Mouse (Mus musculus) spleen, adult 2 months (tissue): Measurements from ENCODE around the gene Il21r. TPM values are rescaled to one million over a fixed set of nuclear protein-coding genes. Genes with fewer than 3 reads are reported as not detected.
A peak's percentile ranks its signal among the peaks of the same experiment; 100 is the strongest.

Experiments used
- DNase-seq, 2 experiments: peaks; one replicate each; pipeline versions ENCODE4 v3.0.0 to v3.0.0-alpha.2; 2012 to 2021; ENCODE audit warnings: low spot score in 2 of 2, low read depth in 1 of 2
- H3K27ac ChIP-seq: fragments of 200-500 bp; 2 replicates; pipeline ENCODE4 v1.5.1; 2012; ENCODE audit warnings: low read length, inconsistent platforms; ENCODE audit not compliant: insufficient read depth
- H3K27me3 ChIP-seq: fragments of 200-500 bp; 2 replicates; pipeline ENCODE4 v1.6.1; 2012; ENCODE audit warnings: mild to moderate bottlenecking, moderate library complexity, low read length, inconsistent platforms; ENCODE audit not compliant: control insufficient read depth, insufficient read depth
- H3K36me3 ChIP-seq: fragments of 200-500 bp; 2 replicates; pipeline ENCODE4 v1.6.1; 2012; ENCODE audit warnings: mild to moderate bottlenecking, low read length, inconsistent platforms; ENCODE audit not compliant: control insufficient read depth, insufficient read depth
- H3K4me1 ChIP-seq: fragments of 200-500 bp; 2 replicates; pipeline ENCODE4 v1.6.1; 2011; ENCODE audit warnings: inconsistent platforms; ENCODE audit not compliant: control insufficient read depth, insufficient read depth, insufficient read length
- H3K4me3 ChIP-seq: fragments of 200-500 bp; 2 replicates; pipeline ENCODE4 v1.5.1; 2011; ENCODE audit warnings: mild to moderate bottlenecking, inconsistent platforms; ENCODE audit not compliant: insufficient read depth, insufficient read length; ENCODE audit errors: extremely low read depth
- CTCF ChIP-seq: fragments of 200-500 bp; IDR thresholded peaks from 2 replicates; pipeline ENCODE4 v1.5.1; 2011; ENCODE audit warnings: mild to moderate bottlenecking, inconsistent platforms; ENCODE audit not compliant: insufficient read depth, insufficient read length, insufficient replicate concordance; ENCODE audit errors: extremely low read depth
- POLR2A ChIP-seq: fragments of 200-500 bp; IDR thresholded peaks from 2 replicates; pipeline ENCODE4 v1.6.1; 2011; ENCODE audit warnings: low read depth, low read length, inconsistent platforms
- WGBS: fragments of 180-500 bp; shearing (Covaris S2); methylation state at CpG from one replicate; pipeline ENCODE4 v1.1.7; 2018; 5-methylcytosine and 5-hydroxymethylcytosine counted together
- polyA plus RNA-seq: library from polyadenylated mRNA; depleted of rRNA; stranded (reverse); fragments of >200 nt; gene quantifications from 2 replicates; pipeline ENCODE4 v1.2.3, GENCODE M21; 2012

Gene Il21r
- polyA plus RNA-seq, 1 experiment: 138 TPM

GRCm38 (mm10) chr7:125620077-125620476, 16.8 kb downstream of the Il21r start:
- H3K27me3 ChIP-seq: no peaks in the 10 kb centered on the region

GRCm38 (mm10) chr7:125622741-125623685, 19.8 kb downstream of the Il21r start:
- peaks cover 34% of the 10 kb centered on the region; the same call in 1 of the 2 replicates for H3K4me1 ChIP-seq
- H3K4me3 ChIP-seq: no peak overlapping the region
- H3K27ac ChIP-seq: peak overlapping the region; percentile 6; the same call in 1 of the 2 replicates
- peaks cover 46% of the 10 kb centered on the region for H3K36me3 ChIP-seq
- H3K27me3 ChIP-seq: no peaks in the 10 kb centered on the region
- TF ChIP-seq POLR2A: no peak
- no peak for TF ChIP-seq CTCF
- DNase-seq: no peak
- 70% methylated on average over 7 of the region's 7 CpGs for WGBS

More at GRCm38 (mm10) chr7:125620077-125620476, 16.8 kb downstream of the Il21r start:
- no peak overlapping the region for H3K27ac ChIP-seq
- 53% methylated on average over 4 of the region's 4 CpGs for WGBS
- DNase-seq: no peak
- TF ChIP-seq CTCF (no peak), POLR2A (no peak)
- no peak overlapping the region for H3K4me3 ChIP-seq
- H3K4me1 ChIP-seq: peaks cover 27% of the 10 kb centered on the region; the same call in 1 of the 2 replicates
- peaks cover 31% of the 10 kb centered on the region for H3K36me3 ChIP-seq

- Histone ChIP-seq H3K27ac (no peak overlapping the region), H3K4me3 (no peak overlapping the region), H3K27me3 (no peaks in the 10 kb centered on the region), H3K36me3 (peaks cover 54% of the 10 kb centered on the region), H3K4me1 (peaks cover 42% of the 10 kb centered on the region; the same call in 1 of the 2 replicates)
- TF ChIP-seq CTCF: no peak
- no peak for TF ChIP-seq POLR2A
- DNase-seq: no peak
- 66% methylated on average over 4 of the region's 4 CpGs for WGBS
Measured at GRCm38 (mm10) chr7:125625219-125625618, 22.0 kb downstream of the Il21r start.

- WGBS: 32% methylated on average over 7 of the region's 7 CpGs
- Histone ChIP-seq H3K4me3 (no peak overlapping the region), H3K36me3 (peaks cover 52% of the 10 kb centered on the region)
Measured at GRCm38 (mm10) chr7:125625829-125626228, 22.6 kb downstream of the Il21r start.

GRCm38 (mm10) chr7:125630317-125630716, 27.1 kb downstream of the Il21r start:
- H3K4me1 ChIP-seq: peaks cover 30% of the 10 kb centered on the region; the same call in 1 of the 2 replicates
- peak overlapping the region; percentile 16; the same call in 1 of the 2 replicates for H3K4me3 ChIP-seq
- TF ChIP-seq POLR2A: no peak; the same call in 1 of the 2 replicates
- TF ChIP-seq CTCF: no peak
- peak; percentile 78 to 80 for DNase-seq
- H3K27me3 ChIP-seq: no peaks in the 10 kb centered on the region
- H3K27ac ChIP-seq: peak overlapping the region; percentile 89
- WGBS: 3% methylated on average over 4 of the region's 4 CpGs
- H3K36me3 ChIP-seq: peaks cover 49% of the 10 kb centered on the region

More at GRCm38 (mm10) chr7:125625829-125626228, 22.6 kb downstream of the Il21r start:
- TF ChIP-seq POLR2A (no peak), CTCF (no peak)
- Histone ChIP-seq H3K27me3 (no peaks in the 10 kb centered on the region), H3K4me1 (peaks cover 39% of the 10 kb centered on the region; the same call in 1 of the 2 replicates), H3K27ac (peak overlapping the region; percentile 32; the same call in 1 of the 2 replicates)
- no peak for DNase-seq

- TF ChIP-seq CTCF (no peak), POLR2A (no peak)
- Histone ChIP-seq H3K4me1 (peaks cover 33% of the 10 kb centered on the region; the same call in 1 of the 2 replicates), H3K4me3 (peak overlapping the region; percentile 16; the same call in 1 of the 2 replicates), H3K36me3 (peaks cover 47% of the 10 kb centered on the region), H3K27me3 (no peaks in the 10 kb centered on the region), H3K27ac (peak overlapping the region; percentile 74)
- WGBS: 26% methylated on average over 3 of the region's 3 CpGs
- no peak for DNase-seq
Measured at GRCm38 (mm10) chr7:125630989-125631388, 27.8 kb downstream of the Il21r start.
